Mouse (Mus musculus): ENCODE results near the gene Csnk1g2. TPM values are rescaled to one million over a fixed set of nuclear protein-coding genes. Genes with fewer than 3 reads are reported as not detected.

Gene Csnk1g2
- polyA plus RNA-seq, 1 experiment from 2014 or later = 89.0 TPM

DNA sequence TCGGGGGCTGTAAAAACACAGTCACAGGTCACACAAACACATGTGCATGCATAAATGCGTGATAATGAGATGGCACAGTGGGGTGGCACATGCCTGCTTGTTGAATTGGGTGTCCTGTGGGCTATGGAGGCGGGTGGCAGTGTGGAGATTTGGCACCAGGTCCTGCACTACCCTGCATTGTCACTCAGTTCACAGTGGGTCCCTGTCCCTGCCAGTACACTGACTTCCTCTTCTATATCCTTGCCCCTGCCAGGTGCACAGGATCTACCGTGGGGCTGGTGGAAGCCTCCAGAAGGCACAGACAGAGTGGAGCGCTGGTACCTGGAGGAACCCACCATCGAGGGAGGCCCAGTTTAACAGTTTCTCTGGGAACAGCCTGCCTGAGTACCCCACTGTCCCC lies 8.3 kb upstream of the Csnk1g2 start:
- Histone ChIP-seq H3K4me1 (peaks cover 11% of the 10 kb centered on the region), H3K36me3 (peaks cover 66% of the 10 kb centered on the region), H3K27me3 (replicated peaks) (no peaks in the 10 kb centered on the region), H3K4me2 (no peak overlapping the region), H3K4me3 (no peak overlapping the region), H3K9me3 (no peaks in the 10 kb centered on the region), H3K27ac (replicated peaks) (no peak overlapping the region), H3K9ac (no peak overlapping the region)
- WGBS = 85% methylated on average over 6 of the region's 6 CpGs
- no peak for ATAC-seq (ENCODE audit: extremely low read depth, insufficient number of reproducible peaks, low FRiP score, low TSS enrichment)

DNA sequence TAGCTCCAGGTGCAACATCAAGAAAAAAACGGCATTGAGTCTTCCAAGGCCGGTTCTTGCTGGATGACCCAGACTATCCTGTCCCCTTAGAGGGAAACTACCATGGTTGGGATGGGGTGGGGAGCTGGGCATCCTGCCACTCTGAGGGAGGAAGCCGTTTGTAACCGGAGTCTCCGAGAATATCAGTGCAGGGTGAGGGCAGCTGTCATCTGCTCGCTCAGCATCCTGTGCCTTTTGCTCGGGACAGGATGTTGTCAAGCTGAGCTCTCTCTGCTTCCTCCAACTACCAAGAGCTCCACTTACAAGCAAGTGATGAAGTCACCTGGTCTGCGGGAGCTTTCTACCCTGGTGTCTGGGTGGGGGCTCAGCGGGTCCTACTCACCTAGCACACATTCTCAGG lies 4.5 kb upstream of the Csnk1g2 start:
- Histone ChIP-seq H3K4me3 (no peak overlapping the region), H3K4me2 (no peak overlapping the region), H3K9ac (peak overlapping the region; percentile 33; the same call in 1 of the 2 replicates), H3K27me3 (replicated peaks) (no peaks in the 10 kb centered on the region), H3K36me3 (peaks cover 33% of the 10 kb centered on the region), H3K27ac (replicated peaks) (peak overlapping the region; percentile 24), H3K4me1 (peaks cover 14% of the 10 kb centered on the region), H3K9me3 (no peaks in the 10 kb centered on the region)
- ATAC-seq (ENCODE audit: extremely low read depth, insufficient number of reproducible peaks, low FRiP score, low TSS enrichment) = no peak
- WGBS = 47% methylated on average over 9 of the region's 9 CpGs

DNA sequence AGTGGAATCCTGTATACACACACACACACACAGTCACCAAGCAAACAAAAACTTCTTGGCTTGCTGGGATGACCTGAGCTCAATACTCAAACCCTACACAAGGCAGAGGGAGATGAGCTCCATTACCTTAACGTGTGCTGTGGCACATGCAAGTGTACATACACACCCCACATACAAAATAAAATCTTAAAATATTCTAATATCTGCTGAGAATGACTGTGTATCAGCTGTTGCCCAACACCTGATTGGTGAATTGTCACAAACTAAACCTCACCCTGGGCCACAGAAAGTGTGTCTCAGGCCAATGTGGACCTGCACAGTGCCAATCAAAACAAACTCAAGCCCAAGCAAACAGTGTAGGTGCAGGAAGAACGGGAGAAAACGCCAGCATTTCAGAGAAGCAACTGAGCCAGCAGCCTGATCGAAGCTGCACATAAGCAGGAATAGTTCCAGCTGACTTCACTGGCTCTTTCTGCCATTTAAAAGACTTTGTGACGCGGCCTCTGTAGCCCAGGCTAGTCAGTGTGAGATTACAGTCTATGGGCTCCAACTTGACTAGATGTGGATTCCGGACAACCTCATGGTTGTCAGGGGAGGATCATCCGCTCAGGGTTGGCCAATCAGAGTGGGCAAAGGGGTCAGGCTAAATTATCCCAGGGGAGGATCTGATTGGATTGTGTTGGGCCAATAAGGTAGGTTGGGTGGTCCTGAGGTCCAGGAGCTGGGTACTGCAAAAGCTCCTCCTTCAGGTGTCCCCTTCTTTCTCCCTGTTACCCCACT lies 3.0 kb upstream of the Csnk1g2 start:
- no peaks in the 10 kb centered on the region for H3K27me3 ChIP-seq (replicated peaks)
- ATAC-seq (ENCODE audit: extremely low read depth, insufficient number of reproducible peaks, low FRiP score, low TSS enrichment) = no peak
- H3K9ac ChIP-seq = no peak overlapping the region
- 31% methylated on average over 8 of the region's 8 CpGs for WGBS
- H3K36me3 ChIP-seq = peaks cover 18% of the 10 kb centered on the region
- H3K27ac ChIP-seq (replicated peaks) = no peak overlapping the region
- no peaks in the 10 kb centered on the region for H3K9me3 ChIP-seq
- no peak overlapping the region for H3K4me2 ChIP-seq
- no peak overlapping the region for H3K4me3 ChIP-seq
- peaks cover 29% of the 10 kb centered on the region for H3K4me1 ChIP-seq

DNA sequence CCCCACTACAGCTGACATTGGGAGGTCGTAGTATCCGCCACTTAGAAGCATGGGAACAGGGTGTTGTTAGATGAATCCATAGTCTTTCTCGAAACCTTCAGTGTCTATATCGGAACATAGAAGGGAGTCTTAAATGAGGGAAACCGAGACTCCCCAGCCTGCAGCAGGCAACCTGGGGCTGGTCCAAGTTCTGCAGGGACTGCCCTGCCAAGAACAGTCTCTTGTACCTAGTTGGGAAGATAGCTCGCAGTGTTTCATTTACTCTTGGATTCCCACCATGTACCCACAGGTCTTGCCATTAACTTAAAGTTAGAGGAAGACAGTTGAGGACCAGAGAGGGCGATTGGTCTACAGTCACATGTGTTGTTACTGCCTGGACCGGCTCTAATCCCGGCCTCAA lies 2.3 kb upstream of the Csnk1g2 start:
- Histone ChIP-seq H3K4me2 (no peak overlapping the region), H3K27ac (replicated peaks) (no peak overlapping the region), H3K4me1 (peaks cover 36% of the 10 kb centered on the region), H3K9ac (no peak overlapping the region), H3K36me3 (peaks cover 13% of the 10 kb centered on the region), H3K4me3 (no peak overlapping the region), H3K9me3 (no peaks in the 10 kb centered on the region), H3K27me3 (replicated peaks) (no peaks in the 10 kb centered on the region)
- WGBS = 82% methylated on average over 9 of the region's 9 CpGs
- ATAC-seq (ENCODE audit: extremely low read depth, insufficient number of reproducible peaks, low FRiP score, low TSS enrichment) = no peak

DNA sequence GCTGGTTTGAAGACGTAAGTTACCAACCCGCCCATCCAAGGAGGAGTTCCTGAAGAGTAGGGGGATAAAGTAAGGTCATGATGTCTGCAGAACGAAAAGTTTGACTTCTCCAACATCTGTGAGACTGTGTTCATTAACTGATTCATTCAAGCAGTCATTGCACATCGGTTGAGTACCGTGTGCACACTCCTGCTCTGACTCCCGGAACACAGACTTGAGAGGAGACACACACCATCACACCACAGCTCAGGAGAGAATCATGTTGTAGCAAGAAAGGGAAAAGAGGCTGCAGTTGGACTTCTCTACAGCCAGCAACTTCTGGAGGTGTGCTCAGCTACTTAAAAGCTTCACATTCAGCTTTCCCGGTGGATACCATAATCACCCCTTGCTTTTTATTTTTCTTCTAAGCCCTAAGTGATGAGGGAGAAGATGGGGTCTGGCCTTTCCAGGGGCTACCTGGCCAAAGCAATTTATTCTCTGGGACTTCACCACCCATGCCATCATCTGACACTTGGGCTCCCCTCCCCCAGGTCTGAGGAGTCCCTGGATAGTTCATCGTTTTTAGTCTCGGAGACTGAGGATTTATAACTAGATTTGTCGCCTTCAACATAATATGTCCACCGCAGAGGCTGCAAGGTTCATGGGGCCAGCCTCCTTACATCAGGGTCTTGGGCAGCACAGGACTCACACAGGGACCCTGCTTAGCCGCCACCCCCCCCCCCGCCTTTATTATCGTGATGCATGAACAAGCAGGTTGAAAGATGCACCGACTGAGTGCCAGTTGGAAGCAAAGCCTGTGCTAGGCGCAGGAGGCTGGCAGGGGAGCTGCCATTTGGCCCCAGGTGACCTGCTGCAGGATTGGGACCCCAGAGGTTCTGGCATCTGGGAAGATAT lies 1.6 kb upstream of the Csnk1g2 start:
- Histone ChIP-seq H3K4me1 (peaks cover 42% of the 10 kb centered on the region), H3K36me3 (peaks cover 9% of the 10 kb centered on the region), H3K9me3 (no peaks in the 10 kb centered on the region), H3K9ac (peak overlapping the region; percentile 81), H3K4me3 (peak overlapping the region; percentile 93), H3K27ac (replicated peaks) (peak overlapping the region; percentile 89), H3K27me3 (replicated peaks) (no peaks in the 10 kb centered on the region), H3K4me2 (peak overlapping the region; percentile 99)
- 52% methylated on average over 16 of the region's 16 CpGs for WGBS
- ATAC-seq (ENCODE audit: extremely low read depth, insufficient number of reproducible peaks, low FRiP score, low TSS enrichment) = no peak

DNA sequence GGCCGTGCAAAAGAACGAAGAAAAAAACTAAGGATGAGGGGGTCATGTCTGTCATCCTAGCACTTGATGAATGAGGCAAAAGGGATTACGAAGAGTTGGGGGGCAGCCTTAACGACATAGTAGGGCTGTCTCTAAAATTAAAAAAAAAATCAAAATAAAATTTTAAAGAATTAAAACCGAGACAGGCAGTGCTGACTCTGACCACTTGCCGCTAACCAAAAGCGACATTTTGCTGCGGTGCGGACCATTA lies 1.0 kb upstream of the Csnk1g2 start:
- H3K4me2 ChIP-seq = peak overlapping the region; percentile 99
- peaks cover 48% of the 10 kb centered on the region for H3K4me1 ChIP-seq
- WGBS = 1% methylated on average over 9 of the region's 9 CpGs
- H3K27me3 ChIP-seq (replicated peaks) = no peaks in the 10 kb centered on the region
- H3K4me3 ChIP-seq = peak overlapping the region; percentile 93
- no peak for ATAC-seq (ENCODE audit: extremely low read depth, insufficient number of reproducible peaks, low FRiP score, low TSS enrichment)
- peak overlapping the region; percentile 81 for H3K9ac ChIP-seq
- H3K36me3 ChIP-seq = peaks cover 5% of the 10 kb centered on the region
- H3K27ac ChIP-seq (replicated peaks) = peak overlapping the region; percentile 89
- H3K9me3 ChIP-seq = no peaks in the 10 kb centered on the region

DNA sequence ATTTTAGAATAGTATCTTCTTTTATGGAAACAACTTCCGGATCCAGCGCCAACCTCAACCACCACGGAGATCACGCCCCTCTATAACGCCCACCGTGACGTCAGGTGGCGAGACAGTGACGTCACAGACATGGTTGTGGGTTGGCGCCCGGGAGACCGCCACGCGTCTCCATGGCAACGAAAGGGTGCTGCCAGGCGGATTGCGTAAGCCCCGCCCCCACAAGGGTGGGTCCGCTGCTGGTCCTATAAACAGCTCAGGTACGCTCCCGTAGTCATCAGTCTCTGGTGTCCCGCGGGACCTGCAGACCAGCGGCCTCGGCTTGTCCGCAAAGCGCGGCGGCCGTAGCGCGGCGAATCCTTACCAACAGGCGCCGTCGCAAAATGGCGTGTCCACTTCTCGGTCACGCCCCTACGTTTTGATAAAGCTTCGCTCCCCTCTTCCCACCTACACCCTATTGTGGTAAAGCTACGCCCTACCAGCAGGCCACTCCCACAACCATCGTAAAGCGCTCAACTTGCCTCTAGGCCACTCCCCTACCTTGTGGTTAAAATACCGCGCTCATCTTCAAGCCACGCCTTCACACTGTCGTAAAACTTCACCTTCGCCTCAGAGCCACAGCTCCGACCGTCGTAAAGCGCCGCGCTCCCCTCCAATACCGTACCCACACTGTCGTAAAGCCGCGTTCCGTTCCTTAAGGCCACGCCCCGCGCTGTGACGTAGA lies 538 bp upstream of the Csnk1g2 start:
- peak overlapping the region; percentile 99 for H3K4me2 ChIP-seq
- under 1% methylated on average over 64 of the region's 64 CpGs for WGBS
- H3K4me3 ChIP-seq = peak overlapping the region; percentile 93
- peaks cover 52% of the 10 kb centered on the region for H3K4me1 ChIP-seq
- peaks cover 5% of the 10 kb centered on the region for H3K36me3 ChIP-seq
- no peaks in the 10 kb centered on the region for H3K9me3 ChIP-seq
- H3K9ac ChIP-seq = peak overlapping the region; percentile 81
- ATAC-seq (ENCODE audit: extremely low read depth, insufficient number of reproducible peaks, low FRiP score, low TSS enrichment) = peak; percentile 91
- H3K27ac ChIP-seq (replicated peaks) = peak overlapping the region; percentile 89
- H3K27me3 ChIP-seq (replicated peaks) = no peaks in the 10 kb centered on the region

DNA sequence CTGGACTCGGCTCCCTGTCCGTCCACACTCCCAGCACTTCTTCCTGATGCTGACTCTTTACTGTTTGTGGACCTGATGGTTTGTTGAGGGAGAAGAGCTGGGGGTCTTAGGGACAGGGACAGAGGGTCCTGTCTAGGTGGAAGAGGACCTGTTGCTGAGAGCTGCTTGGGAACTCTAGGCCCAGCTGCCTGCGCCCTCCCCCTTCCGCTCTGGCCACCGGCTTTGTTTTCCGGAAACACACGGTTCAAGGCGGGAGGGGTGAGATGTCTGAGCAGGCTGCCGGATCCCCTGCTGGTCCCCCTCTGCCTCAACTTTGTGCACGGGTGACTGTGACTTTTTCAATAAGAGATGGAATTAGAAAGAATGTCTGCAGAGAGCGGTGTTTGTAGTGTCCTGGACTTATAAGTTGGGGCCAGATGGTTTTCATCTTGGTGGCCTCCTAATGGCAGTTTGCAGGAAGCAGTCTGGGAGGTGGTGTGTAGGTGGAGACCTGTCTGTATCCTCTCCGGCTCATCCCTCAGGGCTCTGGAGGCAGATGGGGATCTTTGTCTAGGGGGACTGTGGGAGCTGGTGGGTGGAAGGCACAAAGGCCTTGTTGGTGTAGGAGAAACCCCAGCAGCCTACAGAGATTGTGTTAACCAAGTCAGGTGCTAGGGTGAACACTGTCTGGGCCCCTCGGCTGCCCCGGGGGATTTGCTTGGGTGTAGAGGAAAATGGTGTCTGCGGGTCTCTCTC lies 986 bp downstream of the Csnk1g2 start:
- Histone ChIP-seq H3K27me3 (replicated peaks) (no peaks in the 10 kb centered on the region), H3K4me2 (peak overlapping the region; percentile 99), H3K9ac (peak overlapping the region; percentile 96), H3K9me3 (no peaks in the 10 kb centered on the region), H3K4me3 (peak overlapping the region; percentile 93), H3K36me3 (peaks cover 5% of the 10 kb centered on the region), H3K27ac (replicated peaks) (peak overlapping the region; percentile 89), H3K4me1 (peaks cover 61% of the 10 kb centered on the region)
- ATAC-seq (ENCODE audit: extremely low read depth, insufficient number of reproducible peaks, low FRiP score, low TSS enrichment) = no peak
- WGBS = 11% methylated on average over 15 of the region's 15 CpGs

DNA sequence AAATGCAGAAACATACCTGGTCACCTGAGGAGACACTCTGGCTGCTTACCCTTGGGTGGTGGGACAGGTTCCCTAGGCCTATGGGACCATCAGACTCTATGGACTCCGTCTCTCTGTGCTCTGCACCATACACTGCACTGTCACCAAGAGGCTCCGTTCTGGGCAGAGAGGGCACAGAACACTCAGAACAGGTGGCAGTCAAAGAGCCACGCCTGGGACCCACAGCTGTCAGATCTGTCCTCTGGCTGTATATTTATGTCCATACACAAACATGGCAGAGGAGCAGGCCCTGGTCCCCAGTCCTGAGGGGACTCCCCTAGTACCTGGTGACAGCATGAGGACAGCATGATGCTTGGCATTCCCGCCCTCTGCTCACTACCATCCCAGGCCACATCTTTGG lies 3.1 kb downstream of the Csnk1g2 start:
- Histone ChIP-seq H3K27me3 (replicated peaks) (no peaks in the 10 kb centered on the region), H3K4me2 (no peak overlapping the region), H3K4me1 (peaks cover 81% of the 10 kb centered on the region), H3K9ac (peak overlapping the region; percentile 96; the same call in 1 of the 2 replicates), H3K4me3 (no peak overlapping the region), H3K27ac (replicated peaks) (no peak overlapping the region), H3K9me3 (no peaks in the 10 kb centered on the region), H3K36me3 (peaks cover 5% of the 10 kb centered on the region)
- ATAC-seq (ENCODE audit: extremely low read depth, insufficient number of reproducible peaks, low FRiP score, low TSS enrichment) = no peak
- WGBS = 87% methylated on average over 4 of the region's 4 CpGs

DNA sequence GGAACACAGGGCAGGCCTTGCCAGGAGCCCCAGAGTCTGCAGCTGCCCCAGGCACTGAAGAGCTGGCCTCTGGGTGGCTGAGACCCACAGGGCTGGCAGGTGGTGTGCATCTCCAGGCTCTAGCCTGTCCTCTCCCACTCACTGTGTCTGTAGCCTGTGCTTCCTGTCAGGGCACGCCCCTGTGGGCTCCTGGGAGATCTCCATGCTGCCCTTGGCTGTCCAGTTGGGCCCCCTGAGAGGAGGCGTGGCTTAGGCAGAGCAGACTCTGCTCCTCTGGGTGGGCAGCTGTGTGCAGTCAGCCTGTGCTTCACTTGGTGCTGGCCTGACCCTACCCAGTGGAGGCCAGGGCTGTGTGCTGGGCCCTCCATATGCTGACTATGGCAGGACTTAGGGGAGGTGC lies 5.0 kb downstream of the Csnk1g2 start:
- peak overlapping the region; percentile 18; the same call in 1 of the 2 replicates for H3K4me2 ChIP-seq
- 39% methylated on average over 2 of the region's 2 CpGs for WGBS
- peaks cover 74% of the 10 kb centered on the region for H3K4me1 ChIP-seq
- ATAC-seq (ENCODE audit: extremely low read depth, insufficient number of reproducible peaks, low FRiP score, low TSS enrichment) = no peak
- peaks cover 5% of the 10 kb centered on the region for H3K36me3 ChIP-seq
- H3K27ac ChIP-seq (replicated peaks) = peak overlapping the region; percentile 51
- H3K9ac ChIP-seq = peak overlapping the region; percentile 68
- no peak overlapping the region for H3K4me3 ChIP-seq
- H3K9me3 ChIP-seq = no peaks in the 10 kb centered on the region
- H3K27me3 ChIP-seq (replicated peaks) = no peaks in the 10 kb centered on the region

DNA sequence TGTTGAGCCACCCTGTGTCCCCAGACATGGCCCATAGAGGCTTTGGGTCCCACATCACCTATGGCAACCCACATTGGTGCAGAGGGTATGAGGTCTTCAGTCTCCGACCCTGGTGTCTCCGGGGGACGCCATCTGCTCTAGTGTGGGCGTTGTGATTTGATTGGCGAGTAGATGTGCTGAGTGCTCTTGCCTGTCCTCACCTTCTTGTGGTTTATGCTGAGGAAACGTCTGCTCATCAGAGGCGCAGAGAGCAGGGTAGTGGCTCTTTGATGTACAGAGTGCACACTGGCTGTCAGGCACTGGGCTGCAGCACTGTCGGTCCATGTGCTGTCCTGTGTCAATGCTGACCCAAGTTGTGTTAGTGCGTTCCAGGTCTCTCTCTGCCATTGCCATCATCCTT lies 6.3 kb downstream of the Csnk1g2 start:
- H3K9ac ChIP-seq = peak overlapping the region; percentile 3; the same call in 1 of the 2 replicates
- H3K27me3 ChIP-seq (replicated peaks) = no peaks in the 10 kb centered on the region
- H3K9me3 ChIP-seq = no peaks in the 10 kb centered on the region
- H3K4me3 ChIP-seq = no peak overlapping the region
- no peak for ATAC-seq (ENCODE audit: extremely low read depth, insufficient number of reproducible peaks, low FRiP score, low TSS enrichment)
- H3K36me3 ChIP-seq = peaks cover 6% of the 10 kb centered on the region
- H3K4me1 ChIP-seq = peaks cover 67% of the 10 kb centered on the region
- no peak overlapping the region for H3K4me2 ChIP-seq
- H3K27ac ChIP-seq (replicated peaks) = no peak overlapping the region
- WGBS = 74% methylated on average over 9 of the region's 9 CpGs
